Comparison of ENCODE assay signal across 24 mouse cellular contexts in genomic region chr6:142951564-142952308, GRCm38 (mm10). TPM values are rescaled to one million over a fixed set of nuclear protein-coding genes. Genes with fewer than 3 reads are reported as not detected.
DNase-seq lines count a peak whose midpoint lies in the region; ATAC-seq and TF ChIP-seq lines count a peak whose summit lies in the region.
"Had no signal": no experiment of that assay in that cellular context is flagged by ENCODE, and none has a peak within 500 bp of the region (broad histone marks: within the 10 kb centered on the region; RNA-seq: fewer than 3 reads in every experiment).

No protein-coding gene starts in this region.

- TF ChIP-seq CTCF in liver, postnatal 0 days (IDR thresholded peaks at IDR 0.05; ENCODE audit: low read depth) = no peak

- 73% methylated on average over 7 of the region's 7 CpGs for WGBS in heart, embryonic 16.5 days
- 64% methylated on average over 7 of the region's 7 CpGs for WGBS in liver, postnatal 0 days (ENCODE audit: insufficient replicate concordance)

- no peak for DNase-seq in heart, postnatal 25 days (ENCODE audit: low spot score)
- DNase-seq in thymus, postnatal 0 days (ENCODE audit: low spot score) = peak; percentile 47
- DNase-seq in thymus, postnatal 10 days (ENCODE audit: low spot score in 2 of 2) = no peak
- DNase-seq in layer of hippocampus, adult 8-10 months (ENCODE audit: low spot score in 2 of 2) = peak; percentile 21 to 35
- DNase-seq in ovary, postnatal 36 days (ENCODE audit: low spot score) = no peak
- no peak for DNase-seq in liver, postnatal 0 days
- DNase-seq: adrenal gland, postnatal 36 days; cerebellum, postnatal 36 days; heart, adult 18-20 months; kidney, adult 18-20 months; kidney, postnatal 10 days; liver; lung, postnatal 14 days; right cerebral cortex, postnatal 25 days; thymus, postnatal 36 days had no signal

- H3K27ac ChIP-seq in heart, embryonic 16.5 days (ENCODE audit: low read length) = 0 out of 2 replicates have a peak overlapping the region, but pooled peaks have one; percentile 17
- no peak overlapping the region for H3K27ac ChIP-seq in liver, postnatal 0 days (ENCODE audit: low read depth)
- H3K27ac ChIP-seq: embryonic facial prominence, embryonic 10.5 days; heart, embryonic 13.5 days; hindbrain, embryonic 10.5 days; hindbrain, postnatal 0 days; midbrain, embryonic 10.5 days; neural tube, embryonic 13.5 days had no signal

- H3K9ac ChIP-seq in heart, embryonic 16.5 days (ENCODE audit: low read length) = no peak overlapping the region
- no peak overlapping the region for H3K9ac ChIP-seq in liver, postnatal 0 days (replicated peaks)
- H3K9ac ChIP-seq: heart, embryonic 13.5 days; neural tube, embryonic 13.5 days had no signal

- H3K4me3 ChIP-seq in heart, embryonic 16.5 days (ENCODE audit: low read length) = no peak overlapping the region
- no peak overlapping the region for H3K4me3 ChIP-seq in liver, postnatal 0 days (ENCODE audit: low read depth, low read length)
- H3K4me3 ChIP-seq: embryonic facial prominence, embryonic 10.5 days; heart, embryonic 13.5 days; hindbrain, embryonic 10.5 days; midbrain, embryonic 10.5 days; neural tube, embryonic 13.5 days had no signal

- intact Hi-C loops in heart, postnatal 25 days (cut with DNase I) = no loop called here

- no peak overlapping the region for H3K4me2 ChIP-seq in heart, embryonic 16.5 days (ENCODE audit: low read depth, low read length)
- no peak overlapping the region for H3K4me2 ChIP-seq in liver, postnatal 0 days (ENCODE audit: low read depth, low read length)
- H3K4me2 ChIP-seq: heart, embryonic 13.5 days; neural tube, embryonic 13.5 days had no signal

- H3K27me3 ChIP-seq in heart, embryonic 16.5 days (ENCODE audit: control insufficient read depth, insufficient read depth, low read length) = no peaks in the 10 kb centered on the region
- no peaks in the 10 kb centered on the region for H3K27me3 ChIP-seq in liver, postnatal 0 days (ENCODE audit: insufficient read depth, low read length)
- H3K27me3 ChIP-seq: heart, embryonic 13.5 days; neural tube, embryonic 13.5 days had no signal

- no peaks in the 10 kb centered on the region for H3K4me1 ChIP-seq in heart, embryonic 16.5 days (ENCODE audit: control insufficient read depth, insufficient read depth, low read length)
- H3K4me1 ChIP-seq in liver, postnatal 0 days (ENCODE audit: insufficient read depth) = no peaks in the 10 kb centered on the region
- H3K4me1 ChIP-seq: embryonic facial prominence, embryonic 10.5 days; heart, embryonic 13.5 days had no signal

- ATAC-seq in heart, embryonic 16.5 days (replicated peaks; ENCODE audit: extremely low read depth, insufficient read depth, low FRiP score) = no peak
- no peak for ATAC-seq in liver, postnatal 0 days
- no peak for ATAC-seq in megakaryocyte-erythroid progenitor cell, adult 5-6 weeks (replicated peaks; ENCODE audit: low FRiP score, low TSS enrichment, poor library complexity, severe bottlenecking)
- ATAC-seq: hindbrain, postnatal 0 days had no signal

- no peaks in the 10 kb centered on the region for H3K9me3 ChIP-seq in heart, embryonic 16.5 days (replicated peaks; ENCODE audit: control insufficient read depth, low read length)
- H3K9me3 ChIP-seq in liver, postnatal 0 days (ENCODE audit: low read length) = no peaks in the 10 kb centered on the region
- H3K9me3 ChIP-seq: embryonic facial prominence, embryonic 10.5 days; heart, embryonic 13.5 days; hindbrain, embryonic 10.5 days; midbrain, embryonic 10.5 days; neural tube, embryonic 13.5 days had no signal

- H3K36me3 ChIP-seq in heart, embryonic 16.5 days (ENCODE audit: control insufficient read depth, insufficient read depth) = no peaks in the 10 kb centered on the region
- H3K36me3 ChIP-seq in liver, postnatal 0 days (replicated peaks; ENCODE audit: insufficient read depth, low read length) = no peaks in the 10 kb centered on the region
- H3K36me3 ChIP-seq: embryonic facial prominence, embryonic 10.5 days; heart, embryonic 13.5 days; midbrain, embryonic 10.5 days had no signal

- no peak for TF ChIP-seq EP300 in liver, postnatal 0 days (IDR thresholded peaks at IDR 0.05; ENCODE audit: low read depth)

RNA-seq across cellular contexts. Expression of gene St8sia1, which starts 12.5 kb away (rescaled TPM):
- polyA plus RNA-seq in heart, embryonic 16.5 days (2015; fragmentation: Nextera tagmentation; extraction: Ambion mirVana) = 0.99 and 2.0 TPM in 2 replicates
- total RNA-seq in heart, postnatal 25 days (2021) = under 1 TPM; 0.20 to 0.31 TPM
- polyA plus RNA-seq in thymus, postnatal 0 days (2015; fragmentation: Nextera tagmentation; extraction: Ambion mirVana) = 8.1 and 10.0 TPM in 2 replicates
- 10 to 100 TPM; 37.2 to 46.1 (median 37.9) TPM for total RNA-seq in layer of hippocampus, adult 8-10 months (2022)
- polyA plus RNA-seq in liver, postnatal 0 days (2015; fragmentation: Nextera tagmentation; extraction: Ambion mirVana) = 0.05 and 0.22 TPM in 2 replicates
- 1.1 TPM in 1 of 2 replicates, not detected in the other for total RNA-seq in megakaryocyte-erythroid progenitor cell, adult 5-6 weeks (2014; fragmentation: Nextera tagmentation)
- total RNA-seq in megakaryocyte-erythroid progenitor cell, adult 5-6 weeks (2017) = not detected in 2 replicates
- total RNA-seq: monocyte, adult 5-6 weeks had no signal

Comparison
In these comparisons a context has a peak if more than half of its experiments do, and no peak if none do; other contexts are left out.
1. DNase-seq: peak in thymus, postnatal 0 days (single experiment) and layer of hippocampus, adult 8-10 months (2 of 2); none in heart, postnatal 25 days (single experiment), thymus, postnatal 10 days (0 of 2), ovary, postnatal 36 days (single experiment) and liver, postnatal 0 days (single experiment).
2. RNA of gene St8sia1, which starts 12.5 kb away (total RNA-seq): 37.2 to 46.1 TPM in layer of hippocampus, adult 8-10 months; 1.1 TPM in megakaryocyte-erythroid progenitor cell, adult 5-6 weeks and 0.20 to 0.31 TPM in heart, postnatal 25 days; every median in the first group is over 10 times any median in the second.